Mouse (Mus musculus) testis, adult 2 months (tissue): ENCODE measurements around the gene Golga4.

ENCODE experiments used
- CTCF ChIP-seq: fragments of 200-500 bp; IDR thresholded peaks from 2 replicates; pipeline ENCODE4 v1.5.1; 2012; ENCODE audit warnings: low read depth, mild to moderate bottlenecking, inconsistent platforms, low read length, moderate library complexity; ENCODE audit not compliant: control insufficient read depth, insufficient read depth, insufficient replicate concordance
- POLR2A ChIP-seq: fragments of 200-500 bp; IDR thresholded peaks from 2 replicates; pipeline ENCODE4 v1.6.1; 2012; ENCODE audit warnings: low read depth, mild to moderate bottlenecking, inconsistent platforms, low read length, moderate library complexity; ENCODE audit not compliant: control insufficient read depth

DNA sequence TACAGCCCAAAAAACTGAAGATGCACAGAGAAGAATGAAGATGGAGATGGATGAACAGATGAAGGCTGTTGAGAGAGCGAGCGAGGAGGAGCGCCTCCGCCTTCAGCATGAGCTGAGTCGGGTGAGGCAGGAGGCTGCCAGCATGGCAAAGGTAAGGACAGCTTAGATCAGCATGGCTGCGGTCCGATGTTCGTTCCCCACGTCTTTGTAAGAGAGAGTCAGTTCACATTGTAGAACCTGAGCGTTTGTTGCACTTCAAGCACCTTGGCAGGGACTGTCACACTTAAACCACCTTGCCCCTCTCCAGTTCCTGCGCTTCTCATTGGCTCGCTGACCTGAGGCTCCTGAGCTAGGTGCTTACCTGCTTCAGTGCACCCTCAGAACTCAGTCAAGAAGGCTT, 42.6 kb downstream of the Golga4 start:
- TF ChIP-seq POLR2A (no peak), CTCF (no peak)
